ENCODE assay signal across 20 mouse cellular contexts in genomic region chr10:120561821-120562220, GRCm38 (mm10).
"Had no signal": no experiment of that assay in that cellular context is flagged by ENCODE, and none has a peak within 500 bp of the region (broad histone marks: within the 10 kb centered on the region; RNA-seq: fewer than 3 reads in every experiment).

No protein-coding gene starts in this region.

- H3K27me3 ChIP-seq: liver, embryonic 15.5 days; stomach, embryonic 15.5 days had no signal

- ATAC-seq: intestine, postnatal 0 days; liver, embryonic 12.5 days; midbrain, embryonic 13.5 days; midbrain, embryonic 16.5 days had no signal

- H3K9ac ChIP-seq: liver, embryonic 12.5 days; liver, embryonic 15.5 days; lung, embryonic 15.5 days; midbrain, embryonic 13.5 days; neural tube, embryonic 13.5 days; stomach, embryonic 15.5 days had no signal

- H3K4me3 ChIP-seq: left cerebral cortex, adult 2 months; liver, embryonic 12.5 days; liver, embryonic 15.5 days; lung, embryonic 15.5 days; megakaryocyte, embryonic 14.5 days; midbrain, embryonic 10.5 days; midbrain, embryonic 13.5 days; myocyte; neural tube, embryonic 13.5 days; stomach, embryonic 15.5 days had no signal

- H3K9me3 ChIP-seq: liver, embryonic 12.5 days; liver, embryonic 15.5 days; lung, embryonic 15.5 days; midbrain, embryonic 13.5 days; neural tube, embryonic 13.5 days; stomach, embryonic 15.5 days had no signal

- DNase-seq: layer of hippocampus, postnatal 36 days; lung, adult 18-20 months; lung, postnatal 10 days; lung, postnatal 36 days; retina, postnatal 1 day; right cerebral cortex, postnatal 25 days; spleen, adult 18-20 months; thymus, postnatal 25 days had no signal

- H3K4me2 ChIP-seq: liver, embryonic 12.5 days; liver, embryonic 15.5 days; lung, embryonic 15.5 days; midbrain, embryonic 13.5 days; neural tube, embryonic 13.5 days; stomach, embryonic 15.5 days had no signal

- H3K27ac ChIP-seq: left cerebral cortex, adult 2 months; liver, embryonic 12.5 days; liver, embryonic 15.5 days; lung, embryonic 15.5 days; midbrain, embryonic 10.5 days; midbrain, embryonic 13.5 days; neural tube, embryonic 13.5 days; stomach, embryonic 15.5 days had no signal

- H3K36me3 ChIP-seq: liver, embryonic 12.5 days; liver, embryonic 15.5 days; lung, embryonic 15.5 days; midbrain, embryonic 10.5 days; midbrain, embryonic 13.5 days; neural tube, embryonic 13.5 days; stomach, embryonic 15.5 days had no signal
